Mouse (Mus musculus): ENCODE data around the gene Tubd1.
A peak's percentile ranks its signal among the peaks of the same experiment; 100 is the strongest.
"Not testable (repeated sequence)": the region's sequence is repeated elsewhere in the genome, so short reads cannot be mapped to it uniquely, and the experiment has no call there.

Gene Tubd1

DNA sequence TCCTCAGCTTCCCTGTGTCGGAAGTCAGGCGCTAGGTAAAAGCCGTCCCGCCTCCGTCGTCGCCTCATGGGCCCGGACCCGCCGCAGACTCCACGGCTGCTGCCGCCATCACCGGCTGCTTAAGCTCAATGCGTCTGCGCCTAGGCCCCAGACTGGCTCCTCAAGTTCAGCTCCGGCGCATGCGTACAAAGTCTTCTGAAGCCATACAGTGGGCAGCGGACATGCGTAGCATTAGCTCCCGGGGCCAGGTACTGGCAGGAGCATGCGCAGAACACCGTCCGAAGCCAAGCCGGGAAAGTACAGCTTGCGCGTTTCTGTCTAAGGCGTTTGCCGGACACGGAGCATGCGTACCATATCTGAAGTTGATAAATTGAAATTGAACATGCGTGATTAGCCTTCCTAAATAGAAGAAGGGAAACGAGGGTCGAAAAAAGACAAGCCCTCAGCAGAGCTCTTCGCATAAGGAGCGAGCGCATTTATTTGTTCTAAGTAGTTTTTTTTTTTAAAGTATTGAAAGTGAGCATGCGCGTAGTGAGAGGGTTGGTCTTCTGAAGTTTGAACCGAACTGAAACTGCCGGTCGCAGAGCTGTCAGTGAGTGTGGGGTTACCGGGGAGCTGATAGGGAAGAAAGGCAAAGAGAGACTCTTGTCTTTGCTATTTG is at the start of gene Tubd1, which contains the start of gene Rps6kb1:
TSS of gene Tubd1 (plus strand) at position 353 of the 661 bp plus-strand sequence.
TSS of gene Rps6kb1 (minus strand) at position 167 of the 661 bp plus-strand sequence.
- DNase-seq, result peak; percentile 100

DNA sequence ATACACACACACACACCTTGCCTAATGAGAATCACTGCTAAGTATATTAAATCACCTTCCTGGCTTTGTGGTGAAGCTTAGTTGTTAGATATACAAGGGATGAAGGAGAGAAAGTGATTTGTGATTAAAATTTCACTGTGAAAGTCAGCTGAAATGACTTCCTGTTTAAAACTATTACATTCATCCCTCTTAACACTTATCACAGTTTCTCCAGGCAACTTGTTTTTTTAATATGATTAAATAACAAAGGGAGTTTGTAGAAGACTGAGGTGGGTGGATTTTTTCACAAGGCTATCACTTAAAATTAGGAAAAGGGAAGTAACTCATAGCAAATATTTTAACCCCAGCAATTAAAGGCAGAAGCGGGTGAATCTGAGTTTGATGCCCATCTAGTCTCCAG is 47.4 kb upstream of the Tubd1 start:
- DNase-seq, result no peak

DNA sequence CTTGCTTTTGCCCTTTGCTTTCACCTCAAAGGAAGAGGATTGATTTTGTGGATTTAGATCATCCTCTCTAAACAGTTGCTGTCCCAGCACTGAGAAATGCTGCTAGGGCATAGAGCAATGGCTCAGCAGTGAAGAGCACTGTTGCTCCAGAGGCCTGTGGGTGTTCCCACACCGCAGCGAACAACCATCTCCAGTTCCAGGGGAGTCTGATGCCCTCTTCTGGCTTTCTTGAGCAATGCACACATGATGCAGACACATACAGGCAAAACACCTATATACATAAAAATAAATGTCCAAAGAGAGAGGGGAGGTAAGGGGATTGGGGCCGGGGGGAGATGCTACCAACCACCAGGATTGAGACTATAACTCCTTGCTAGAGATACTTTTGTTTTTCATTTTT is 46.9 kb upstream of the Tubd1 start:
- no peak for DNase-seq

DNA sequence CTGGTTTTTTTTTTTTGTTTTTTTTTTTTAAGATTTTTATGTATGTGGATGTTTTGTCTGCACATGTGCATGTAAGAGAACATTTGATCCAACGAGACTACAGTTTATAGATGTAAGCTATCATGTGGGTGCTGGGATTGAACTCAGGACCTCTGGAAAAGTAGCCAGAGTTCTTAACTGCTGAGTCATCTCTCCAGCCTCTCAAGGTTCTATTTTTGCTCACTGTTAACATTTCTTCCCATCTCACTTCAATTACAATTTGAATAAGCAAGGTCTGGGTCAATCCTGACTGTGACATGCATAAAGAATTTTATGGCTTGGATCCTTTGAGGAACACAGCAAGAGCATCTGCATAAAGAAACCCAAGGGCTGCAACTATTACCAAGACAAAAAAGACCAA is 44.0 kb upstream of the Tubd1 start:
- DNase-seq, result no peak

DNA sequence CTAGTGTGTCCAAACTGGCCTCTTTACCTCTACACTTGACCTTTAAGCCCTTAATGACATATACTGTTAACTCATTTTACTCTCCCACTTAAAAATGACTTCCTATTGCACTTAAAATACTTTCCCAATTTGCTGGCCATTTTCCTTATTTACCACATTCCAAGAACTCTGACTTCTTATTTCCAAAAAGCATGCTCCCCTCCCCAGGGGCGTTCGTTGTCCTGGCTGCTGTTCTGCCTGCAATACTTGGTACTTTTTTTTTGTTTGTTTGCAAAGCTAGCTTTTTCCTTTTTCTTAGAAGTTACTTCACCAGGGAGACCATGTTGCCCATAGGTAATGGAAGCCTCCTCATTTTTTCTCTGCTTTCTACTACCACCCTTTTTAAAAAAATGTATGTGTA is 41.7 kb upstream of the Tubd1 start:
- no peak for DNase-seq

DNA sequence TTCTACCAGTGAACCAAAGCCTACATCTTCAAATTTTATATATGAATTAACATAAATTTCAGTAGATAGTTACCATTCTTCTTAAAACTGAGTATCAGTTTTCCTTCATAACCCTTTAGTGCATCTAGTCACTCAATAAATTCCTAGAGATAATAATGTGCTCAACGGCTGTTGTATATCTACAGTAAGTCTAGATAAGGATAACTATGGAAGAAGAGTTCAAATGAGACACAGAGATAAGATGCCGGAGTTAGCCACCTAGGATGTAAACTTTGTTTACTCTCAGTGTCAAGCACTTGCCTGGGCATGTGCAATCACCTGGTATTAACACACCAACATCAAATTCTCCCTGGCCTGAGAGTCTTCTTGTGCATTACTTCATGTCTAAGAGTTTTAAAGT is 37.5 kb upstream of the Tubd1 start:
- DNase-seq, result no peak

DNA sequence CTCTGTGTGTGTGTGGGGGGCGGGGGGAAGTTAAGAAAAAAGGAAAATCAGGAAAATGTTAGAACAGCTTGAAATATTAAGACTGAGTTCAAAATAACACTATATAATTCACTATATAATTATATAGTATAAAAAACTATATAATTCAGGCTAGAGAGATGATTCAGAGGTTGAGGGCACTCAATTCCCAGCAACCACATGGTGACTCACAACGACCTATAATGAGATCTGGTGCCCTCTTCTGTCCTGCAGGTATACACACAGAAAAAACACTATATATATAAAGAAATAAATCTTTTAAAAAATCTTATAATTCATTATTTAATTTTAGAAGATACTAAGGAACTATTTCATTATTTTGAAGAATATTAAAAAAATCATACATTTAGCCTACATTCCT is 36.8 kb upstream of the Tubd1 start:
- no peak for DNase-seq

DNA sequence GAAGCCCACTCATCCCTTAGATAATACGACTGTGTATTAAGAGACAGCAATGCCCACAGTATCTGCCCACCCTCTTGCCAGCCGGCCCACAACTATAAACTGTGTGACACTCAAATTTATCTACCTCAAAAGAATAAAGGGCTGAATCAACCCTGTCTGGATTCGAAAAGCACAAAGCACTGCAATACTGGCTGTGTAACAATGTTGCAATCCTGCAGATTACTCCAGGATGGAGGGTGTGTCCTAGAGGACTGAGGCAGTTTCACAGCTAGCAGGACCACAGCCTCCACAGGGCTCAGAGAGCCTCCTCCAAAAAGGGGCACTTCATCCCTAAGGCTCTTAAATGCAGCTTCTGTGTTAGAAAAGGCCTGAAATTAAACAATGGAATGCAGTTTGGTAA is 28.2 kb upstream of the Tubd1 start:
- DNase-seq, result no peak

DNA sequence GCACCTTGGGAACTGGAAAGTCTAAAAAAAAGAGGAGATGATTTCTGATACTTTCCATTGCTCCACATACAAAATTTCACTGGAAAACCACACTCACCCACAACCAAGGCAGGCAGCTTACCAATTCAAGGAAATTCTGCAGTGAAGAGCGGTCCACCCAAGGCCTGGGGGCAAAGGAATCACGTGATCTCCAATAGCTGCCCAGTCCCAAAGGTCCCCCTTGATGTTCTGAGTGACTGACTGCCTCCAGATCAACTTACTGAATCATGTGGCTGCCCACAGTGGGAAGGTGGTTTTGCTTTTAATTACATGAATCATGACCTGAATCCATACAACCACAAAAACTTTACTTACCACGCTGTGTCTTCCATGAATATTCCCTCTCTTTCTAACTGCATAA is 27.6 kb upstream of the Tubd1 start:
- DNase-seq, result no peak

DNA sequence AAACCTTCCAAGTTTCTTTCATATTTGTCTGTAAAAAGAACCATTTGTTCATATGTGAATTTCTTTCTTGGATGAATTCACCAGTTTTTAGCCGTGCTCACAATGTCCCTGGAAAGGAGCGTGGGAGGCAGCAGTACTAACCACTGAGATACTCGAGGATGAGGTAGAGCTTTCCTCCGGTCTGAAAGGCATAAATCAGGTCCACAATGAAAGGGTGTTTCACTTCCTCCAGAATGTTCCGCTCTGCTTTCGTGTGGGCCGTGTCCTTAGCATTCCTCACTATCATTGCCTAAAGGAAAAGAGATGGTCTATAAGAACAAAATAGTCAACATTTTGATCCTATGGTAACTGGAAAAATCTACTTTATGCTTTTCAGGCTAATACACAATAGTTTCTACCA is 25.0 kb upstream of the Tubd1 start:
- DNase-seq, result no peak

DNA sequence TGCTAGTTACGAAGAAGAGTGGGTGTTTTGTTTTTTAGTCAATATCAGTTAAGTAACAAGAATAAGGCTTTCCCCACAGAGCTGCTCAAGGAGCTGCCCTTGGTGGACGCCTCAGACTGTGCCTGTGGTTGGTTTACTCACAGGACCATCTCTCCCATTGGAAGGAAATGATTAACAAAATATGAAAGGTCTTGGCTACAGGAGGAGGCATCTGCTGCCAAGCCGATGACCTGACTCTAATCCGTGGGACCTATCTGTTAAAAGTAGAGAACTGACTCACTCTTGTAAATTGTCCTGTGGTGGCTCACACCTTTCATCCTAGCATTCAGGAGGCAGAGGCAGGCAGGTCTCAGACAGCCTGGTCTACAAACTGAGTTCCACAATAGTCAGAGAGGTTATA is 17.3 kb upstream of the Tubd1 start:
- no peak for DNase-seq

DNA sequence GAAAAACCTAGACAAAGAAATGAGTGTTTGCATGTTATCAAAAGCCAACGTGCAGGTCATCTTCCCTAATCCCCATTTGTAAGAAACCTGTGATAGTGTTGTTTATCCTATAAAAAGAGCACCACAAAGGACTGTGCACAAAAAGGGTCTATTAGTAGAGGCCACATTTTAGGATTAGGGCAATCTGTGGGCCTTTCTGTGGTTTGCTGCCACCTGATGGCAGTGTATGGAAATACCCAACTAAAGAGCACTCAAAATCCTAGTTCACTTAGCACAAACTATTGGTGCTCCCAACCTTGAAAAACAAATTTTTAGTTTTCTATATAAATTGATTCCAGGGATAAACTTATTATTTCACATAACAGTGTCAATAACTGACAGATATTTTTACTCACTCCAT is 12.0 kb upstream of the Tubd1 start:
- DNase-seq, result peak; percentile 47

DNA sequence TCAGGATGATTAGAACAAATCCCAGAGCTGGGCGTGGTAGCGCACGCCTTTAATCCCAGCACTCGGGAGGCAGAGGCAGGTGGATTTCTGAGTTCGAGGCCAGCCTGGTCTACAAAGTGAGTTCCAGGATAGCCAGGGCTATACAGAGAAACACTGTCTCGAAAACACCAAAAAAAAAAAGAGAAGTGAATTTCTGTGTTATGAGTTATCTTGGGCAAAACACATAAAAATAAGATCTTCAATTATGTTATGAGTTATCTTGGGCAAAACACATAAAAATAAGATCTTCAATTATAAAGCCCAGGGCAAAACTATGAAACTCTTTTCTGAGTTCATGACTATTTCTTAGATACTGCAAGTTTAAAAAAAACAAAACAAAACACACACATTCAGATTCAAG is 11.5 kb upstream of the Tubd1 start:
- not testable (repeated sequence) for DNase-seq

DNA sequence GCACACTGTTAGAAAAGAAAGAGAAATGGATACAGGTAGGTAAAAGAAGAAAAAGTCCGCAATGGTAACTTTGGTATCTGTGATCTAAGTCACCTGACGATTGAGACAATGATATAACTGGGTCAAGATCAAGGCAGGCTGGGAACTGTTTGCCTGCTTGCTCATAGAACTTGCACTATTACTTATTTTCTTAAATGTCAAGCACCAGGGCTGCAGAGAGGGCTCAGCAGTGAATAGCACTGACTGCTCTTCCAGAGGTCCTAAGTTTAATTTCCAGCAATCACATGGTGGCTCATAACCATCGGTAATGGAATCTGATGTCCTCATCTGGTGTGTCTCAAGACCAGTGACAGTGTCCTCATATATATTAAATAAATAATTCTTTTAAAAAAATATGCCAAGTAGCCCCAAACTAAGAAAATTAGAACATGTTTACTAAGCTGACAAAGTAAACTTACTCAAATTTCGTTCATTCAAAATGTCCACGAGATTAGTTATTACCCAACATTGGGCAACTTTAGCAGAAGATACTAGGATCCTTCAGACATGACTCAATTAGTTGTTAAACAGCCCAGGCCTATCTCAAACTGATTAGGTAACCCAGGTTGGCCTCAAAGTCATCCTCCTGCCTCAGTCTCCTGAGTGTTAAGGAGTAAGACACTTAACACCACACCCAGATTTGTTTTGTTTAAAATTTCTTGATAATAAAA is 10.4 kb upstream of the Tubd1 start:
- no peak for DNase-seq

DNA sequence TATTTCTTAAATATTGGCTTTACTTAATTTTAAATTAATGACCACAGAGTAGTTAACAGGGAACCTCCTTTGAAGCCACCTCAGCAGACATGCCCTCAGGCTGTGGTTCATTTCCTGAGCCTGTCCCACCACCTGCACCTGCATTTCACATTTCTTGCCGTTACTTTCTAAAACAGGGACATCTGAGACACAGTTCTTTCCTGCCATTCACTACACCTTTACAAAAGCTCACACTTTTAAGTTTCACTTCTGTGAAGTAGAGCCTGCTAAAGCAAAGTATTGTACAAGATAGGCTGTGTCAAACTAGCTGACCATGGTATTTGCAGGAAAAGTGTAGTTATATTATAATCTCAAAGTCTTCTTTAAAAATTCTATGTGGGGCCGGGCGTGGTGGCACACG is 6.0 kb upstream of the Tubd1 start:
- no peak for DNase-seq

DNA sequence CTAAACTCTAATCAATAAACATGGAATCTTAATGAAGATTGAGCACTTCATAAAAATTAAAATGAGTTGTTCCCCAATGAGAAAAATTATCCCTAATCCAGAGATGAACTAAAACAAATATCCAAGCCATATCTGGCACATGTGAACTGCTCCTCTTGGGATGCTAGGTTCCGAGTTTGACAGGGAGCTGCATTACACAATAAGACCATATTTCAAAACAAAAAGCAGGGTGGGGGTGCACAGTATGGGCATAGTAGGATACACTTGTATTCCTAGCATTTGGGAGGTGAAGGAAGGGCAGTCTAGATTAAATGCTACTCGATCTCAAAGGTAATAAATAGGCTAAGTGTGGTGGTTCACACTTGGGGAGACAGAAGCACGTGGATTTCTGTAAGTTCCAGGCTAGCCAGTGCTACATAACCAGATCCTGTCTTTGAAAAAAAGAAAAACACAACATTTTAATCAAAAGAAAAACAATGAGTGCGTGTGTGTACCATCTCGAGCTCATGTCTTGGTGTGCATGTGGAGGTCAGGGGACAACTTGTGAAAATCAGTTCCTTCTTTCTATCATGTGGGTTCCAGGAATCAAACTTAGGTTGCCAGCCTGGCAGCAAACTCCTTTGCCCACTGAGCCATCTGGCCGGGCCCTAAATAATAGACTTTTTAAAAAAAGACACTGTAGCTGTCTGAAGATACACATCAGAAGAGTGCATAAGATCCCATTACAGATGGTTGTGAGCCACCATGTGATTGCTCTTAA is 4.9 kb upstream of the Tubd1 start:
- DNase-seq, result no peak

DNA sequence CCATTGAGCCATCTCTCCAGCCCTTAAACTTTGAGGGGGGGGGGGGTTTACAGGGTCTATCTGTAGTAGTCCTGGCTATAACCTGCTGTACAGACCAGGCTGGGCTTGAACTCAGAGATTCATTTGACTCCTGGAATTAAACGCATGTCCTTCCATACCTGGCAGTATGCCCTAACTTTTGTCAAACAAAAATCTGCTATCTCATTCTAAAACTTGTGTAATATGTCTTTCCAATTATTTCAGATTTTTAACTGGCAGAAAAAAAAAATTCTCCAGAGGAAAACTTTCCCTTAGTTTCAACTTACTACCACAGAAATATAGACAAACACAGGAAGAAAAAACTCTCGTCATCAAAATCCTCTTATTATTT is 4.3 kb upstream of the Tubd1 start:
- DNase-seq, result no peak

DNA sequence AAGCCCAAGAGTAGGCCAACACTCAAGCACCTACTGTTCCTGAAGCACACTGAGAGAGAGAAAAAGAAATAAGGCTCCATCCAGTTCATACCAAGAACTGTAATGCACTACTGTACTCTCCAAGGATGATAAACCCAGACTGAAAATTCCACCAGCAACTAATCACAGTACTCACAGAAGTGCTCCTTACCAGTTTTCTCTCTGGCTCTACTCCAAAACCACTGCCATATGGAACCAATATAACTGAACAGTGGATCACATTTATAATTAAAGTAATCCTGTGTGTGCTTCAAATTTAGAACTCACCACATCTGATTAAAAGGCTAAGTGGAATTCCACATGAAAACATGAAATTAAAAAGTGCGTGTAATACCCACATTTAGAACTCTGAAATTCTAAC is 1.9 kb upstream of the Tubd1 start:
- DNase-seq, result no peak

DNA sequence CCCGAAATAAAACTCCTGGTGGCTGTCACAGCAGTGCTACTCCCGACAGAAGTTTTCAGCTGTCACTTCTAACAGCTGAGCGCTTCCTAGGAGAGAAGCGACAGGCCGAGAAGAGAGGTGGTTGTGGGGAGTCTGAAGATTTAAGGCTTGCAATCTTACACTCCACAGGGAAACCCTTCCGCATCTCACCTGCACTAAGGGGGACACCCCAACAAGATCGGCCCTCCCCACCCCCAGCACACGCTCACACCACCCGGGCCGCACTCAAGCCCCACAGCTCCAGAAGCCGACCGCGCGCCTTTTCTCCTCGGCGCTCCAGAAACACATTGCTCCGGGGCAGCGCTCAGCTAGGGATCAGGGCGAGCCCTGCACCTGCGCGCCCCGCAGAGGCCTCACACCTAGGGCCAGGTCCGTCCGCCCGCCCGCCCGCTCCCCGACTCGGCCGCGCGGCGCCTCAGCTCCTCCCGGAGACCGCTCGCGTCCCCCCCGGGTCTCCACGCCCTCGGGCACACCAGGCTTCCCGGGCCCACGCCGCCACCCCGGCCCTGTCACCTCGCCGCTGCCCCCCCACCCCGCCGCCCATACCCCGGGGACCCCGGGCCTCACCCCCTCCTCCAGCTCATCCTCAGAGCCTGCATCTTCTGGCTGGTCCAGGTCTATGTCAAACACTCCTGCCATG is 692 bp upstream of the Tubd1 start:
- DNase-seq, result peak; percentile 34

DNA sequence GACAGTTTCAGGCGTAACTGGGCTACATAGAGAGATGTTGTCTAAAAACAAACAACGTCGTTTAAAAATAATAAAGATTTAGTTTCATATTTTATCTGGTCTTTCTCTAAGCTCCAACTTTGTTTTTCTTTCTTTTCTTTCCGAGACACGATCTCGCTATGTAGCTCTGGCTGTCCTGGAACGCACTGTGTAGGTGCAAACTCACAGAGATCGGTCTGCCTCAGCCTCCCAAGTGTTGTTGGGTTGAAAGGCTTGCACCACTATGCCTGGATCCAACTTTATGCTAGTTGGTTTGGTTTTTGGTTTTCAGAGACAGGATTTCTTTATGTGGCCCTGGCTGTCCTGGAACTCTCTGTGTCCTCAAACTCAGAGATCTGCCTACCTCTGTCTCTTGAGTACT is 765 bp downstream of the Tubd1 start:
- DNase-seq, result no peak

DNA sequence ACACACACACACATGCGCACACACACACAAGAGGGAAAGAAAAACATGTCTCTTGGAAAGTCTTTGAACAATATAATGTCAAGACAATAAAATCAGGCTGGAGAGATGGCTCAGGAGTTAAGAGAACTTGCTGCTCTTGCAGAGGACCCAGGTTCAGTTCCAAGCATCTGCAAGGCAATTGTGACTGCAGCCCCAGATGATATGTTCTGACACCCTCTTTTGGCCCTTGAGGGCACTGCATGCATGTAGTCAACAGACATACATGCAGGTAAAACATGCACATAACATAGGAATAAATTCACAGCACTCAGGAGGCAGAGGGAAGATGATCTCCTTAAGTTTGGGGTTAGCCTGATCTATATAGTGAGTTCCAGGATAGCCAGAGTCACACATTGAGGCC is 2.6 kb downstream of the Tubd1 start:
- no peak for DNase-seq

DNA sequence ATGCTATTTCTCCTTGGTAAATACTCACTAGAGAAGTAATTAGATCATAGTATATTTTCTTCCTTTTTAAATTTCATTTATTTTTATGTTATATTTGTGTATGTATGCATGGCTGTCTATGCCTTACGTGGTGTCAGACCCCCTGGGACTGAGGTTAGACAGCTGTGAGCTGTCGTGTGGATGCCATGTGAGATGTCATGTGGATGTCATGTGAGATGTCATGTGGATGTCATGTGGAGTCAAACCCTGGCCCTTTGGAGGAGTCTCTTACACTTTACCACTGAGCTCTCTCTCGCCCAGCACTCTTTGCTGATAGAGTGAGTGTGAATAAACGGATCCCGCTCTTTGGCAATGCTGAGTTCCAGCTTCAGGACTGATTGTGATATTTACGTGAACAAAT is 8.7 kb downstream of the Tubd1 start:
- no peak for DNase-seq

DNA sequence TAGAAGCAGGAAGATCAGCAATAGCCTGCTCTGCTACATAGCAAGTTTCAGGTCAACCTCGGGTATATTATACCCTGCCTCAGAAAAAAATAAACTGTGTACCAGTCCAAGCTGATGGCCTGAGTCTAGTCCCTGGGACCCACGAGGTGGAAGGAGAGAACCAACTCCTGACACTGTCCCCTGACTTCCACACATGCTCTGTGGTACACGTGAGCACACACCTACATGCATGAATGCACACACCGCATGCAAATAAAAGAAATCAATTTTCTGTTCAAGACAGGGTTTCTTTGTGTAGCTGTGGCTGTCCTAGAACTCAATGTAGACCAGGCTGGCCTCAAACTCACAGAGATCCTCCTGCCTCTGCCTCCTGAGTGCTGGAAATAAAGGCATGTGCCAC is 13.5 kb downstream of the Tubd1 start:
- DNase-seq, result no peak

DNA sequence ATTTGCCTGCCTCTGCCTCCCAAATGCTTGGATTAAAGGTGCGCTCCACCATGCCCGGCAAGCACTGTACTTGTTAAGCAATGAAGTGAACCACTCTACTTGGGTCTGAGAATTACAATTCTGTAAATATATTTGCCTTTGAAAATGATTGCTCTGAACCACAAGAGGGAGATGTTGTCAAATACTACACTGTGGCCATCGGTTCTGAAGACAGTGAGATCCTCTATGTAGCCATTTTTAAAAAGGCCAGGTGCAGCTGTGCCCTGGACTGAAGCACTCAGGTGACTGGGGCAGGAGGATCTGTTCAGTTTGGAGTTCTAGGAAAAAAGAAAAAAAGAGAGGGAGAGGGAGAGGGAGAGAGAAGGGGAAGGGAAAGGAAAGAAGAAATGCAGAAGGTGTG is 23.6 kb downstream of the Tubd1 start:
- peak; percentile 42 for DNase-seq
